Mouse (Mus musculus): ENCODE measurements around the gene Gm21732.
"Not testable (repeated sequence)": the region's sequence is repeated elsewhere in the genome, so short reads cannot be mapped to it uniquely, and the experiment has no call there.

Gene Gm21732

GRCm38 (mm10) chrY:38575591-38575990 is at the start of gene Gm21732:
Gene Gm21732 (minus strand): TSS chrY:38575691.
- not testable (repeated sequence) for DNase-seq (ENCODE audit: low spot score in 2 of 2)

Measured in left cerebral cortex, adult 9 months (tissue).